Mouse (Mus musculus) cerebellum, adult 2 months (tissue): ENCODE results near the gene Psme1.

Experiments
- CTCF ChIP-seq: fragments of 200-500 bp; IDR thresholded peaks from 2 replicates; pipeline ENCODE4 v1.5.1; 2011; ENCODE audit warnings: low read depth, mild to moderate bottlenecking, control low read depth, low read length, moderate library complexity, borderline replicate concordance; ENCODE audit not compliant: insufficient read depth
- POLR2A ChIP-seq: fragments of 200-500 bp; IDR thresholded peaks from 2 replicates; pipeline ENCODE4 v1.6.1; 2011; ENCODE audit warnings: low read length, control low read depth, borderline replicate concordance; ENCODE audit not compliant: insufficient read depth

- no peak for TF ChIP-seq CTCF
- no peak for TF ChIP-seq POLR2A
These were observed 30.4 kb downstream of the Psme1 start for GRCm38 (mm10) chr14:55608339-55608738.
